Mouse (Mus musculus) gastrocnemius, postnatal 36 days (tissue): ENCODE measurements around the gene Selenom. TPM values are rescaled to one million over a fixed set of nuclear protein-coding genes. Genes with fewer than 3 reads are reported as not detected.

Experiments used
- DNase-seq, 2 experiments: peaks; one replicate each; pipeline ENCODE4 v3.0.0; 2022
- intact Hi-C: fragments of 180-260 bp; cut with DNase I; formaldehyde crosslinking; loops from one replicate; pipeline ENCODE4 v1.15.1; 2025
- total RNA-seq, 2 experiments: library from RNA; stranded (reverse); gene quantifications; 2 replicates each; pipeline ENCODE4 v1.2.3; 2021

The Selenom gene
- total RNA-seq, 2 experiments from 2014 or later = 13.2 to 14.9 TPM

- intact Hi-C loops = no loop called here
- DNase-seq = peak; percentile 56 to 69
Measured at GRCm38 (mm10) chr11:3526979-3527738, 12.7 kb downstream of the Selenom start.

GRCm38 (mm10) chr11:3527766-3528165 lies 13.3 kb downstream of the Selenom start:
- DNase-seq = peak; percentile 59 to 66
- intact Hi-C loops = no loop called here

- peak in 1 of 2 experiments; percentile 17 for DNase-seq
- intact Hi-C loops = no loop called here
Measured at GRCm38 (mm10) chr11:3528208-3528607, 13.7 kb downstream of the Selenom start.

- intact Hi-C loops = no loop called here
- DNase-seq = peak in 1 of 2 experiments; percentile 18
Measured at GRCm38 (mm10) chr11:3529476-3530252, 15.2 kb downstream of the Selenom start.

GRCm38 (mm10) chr11:3530731-3531130 lies 16.2 kb downstream of the Selenom start:
- no peak for DNase-seq
- intact Hi-C loops = no loop called here

GRCm38 (mm10) chr11:3531634-3532033 lies 17.1 kb downstream of the Selenom start:
- peak in 1 of 2 experiments; percentile 13 for DNase-seq
- intact Hi-C loops = loop anchor here (2.0 kb wide), 1 partner anchor 61 kb away; no protein-coding TSS in a partner anchor

GRCm38 (mm10) chr11:3532101-3532931 lies 17.8 kb downstream of the Selenom start:
- intact Hi-C loops = loop anchor here (2.0 kb wide), 1 partner anchor 62 kb away; no protein-coding TSS in a partner anchor
- no peak for DNase-seq

- intact Hi-C loops = loop anchor here (2.0 kb wide), 1 partner anchor 63 kb away; no protein-coding TSS in a partner anchor
- peak in 1 of 2 experiments; percentile 11 for DNase-seq
Measured at GRCm38 (mm10) chr11:3533406-3533932, 19.0 kb downstream of the Selenom start.

GRCm38 (mm10) chr11:3534956-3535355 lies 20.5 kb downstream of the Selenom start:
- intact Hi-C loops = loop anchor here (2.0 to 5.0 kb wide), 3 partner anchors 97 to 252 kb away; partner anchors contain the start of gene Morc2a
- DNase-seq = no peak

GRCm38 (mm10) chr11:3535406-3535986 lies 21.0 kb downstream of the Selenom start:
- intact Hi-C loops = loop anchor here (2.0 to 5.0 kb wide), 3 partner anchors 97 to 251 kb away; partner anchors contain the start of gene Morc2a
- DNase-seq = peak; percentile 95

GRCm38 (mm10) chr11:3536082-3536481 lies 21.6 kb downstream of the Selenom start:
- intact Hi-C loops = loop anchor here (5.0 kb wide), 2 partner anchors 96 to 111 kb away; partner anchors contain the start of gene Morc2a
- DNase-seq = no peak

GRCm38 (mm10) chr11:3536745-3537333 lies 22.4 kb downstream of the Selenom start:
- DNase-seq = no peak
- intact Hi-C loops = loop anchor here (5.0 kb wide), 2 partner anchors 95 to 110 kb away; partner anchors contain the start of gene Morc2a

- intact Hi-C loops = loop anchor here (5.0 kb wide), 2 partner anchors 95 to 110 kb away; partner anchors contain the start of gene Morc2a
- no peak for DNase-seq
Measured at GRCm38 (mm10) chr11:3537711-3538110, 23.2 kb downstream of the Selenom start.

GRCm38 (mm10) chr11:3538341-3538740 lies 23.9 kb downstream of the Selenom start:
- intact Hi-C loops = loop anchor here (5.0 kb wide), 2 partner anchors 94 to 109 kb away; partner anchors contain the start of gene Morc2a
- DNase-seq = no peak

- peak; percentile 89 to 90 for DNase-seq
- intact Hi-C loops = loop anchor here (5.0 kb wide), 2 partner anchors 93 to 108 kb away; partner anchors contain the start of gene Morc2a
Measured at GRCm38 (mm10) chr11:3539111-3539825, 24.8 kb downstream of the Selenom start.

- intact Hi-C loops = loop anchor here (5.0 kb wide), 2 partner anchors 92 to 107 kb away; partner anchors contain the start of gene Morc2a
- no peak for DNase-seq
Measured at GRCm38 (mm10) chr11:3539826-3540196, 25.3 kb downstream of the Selenom start.

- intact Hi-C loops = no loop called here
- no peak for DNase-seq
Measured at GRCm38 (mm10) chr11:3540451-3541085, 26.1 kb downstream of the Selenom start, which contains the start of gene Smtn. Gene Smtn (minus strand): TSS chr11:3540612.
